Mouse (Mus musculus): ENCODE data around the gene Mboat1.

The Mboat1 gene

DNA sequence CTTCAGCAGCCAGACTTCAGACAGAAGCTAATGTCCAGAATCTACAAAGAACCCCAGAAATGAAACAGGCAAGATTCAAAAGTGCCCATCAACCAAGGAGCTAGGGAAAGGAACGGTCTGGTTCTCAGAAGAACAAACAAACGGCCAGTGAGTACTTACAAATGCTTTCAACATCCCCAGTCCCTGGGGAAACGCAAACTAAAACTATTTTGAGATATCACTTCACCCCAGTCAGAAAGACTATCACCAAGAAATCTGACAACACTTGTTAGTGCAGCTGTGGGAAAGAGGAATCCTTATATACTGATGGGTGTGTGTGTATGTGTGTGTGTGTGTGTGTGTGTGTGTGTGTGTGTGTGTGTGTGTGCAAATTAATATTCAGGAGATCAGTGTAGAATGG is 116.4 kb downstream of the Mboat1 start:
- DNase-seq: no peak

DNA sequence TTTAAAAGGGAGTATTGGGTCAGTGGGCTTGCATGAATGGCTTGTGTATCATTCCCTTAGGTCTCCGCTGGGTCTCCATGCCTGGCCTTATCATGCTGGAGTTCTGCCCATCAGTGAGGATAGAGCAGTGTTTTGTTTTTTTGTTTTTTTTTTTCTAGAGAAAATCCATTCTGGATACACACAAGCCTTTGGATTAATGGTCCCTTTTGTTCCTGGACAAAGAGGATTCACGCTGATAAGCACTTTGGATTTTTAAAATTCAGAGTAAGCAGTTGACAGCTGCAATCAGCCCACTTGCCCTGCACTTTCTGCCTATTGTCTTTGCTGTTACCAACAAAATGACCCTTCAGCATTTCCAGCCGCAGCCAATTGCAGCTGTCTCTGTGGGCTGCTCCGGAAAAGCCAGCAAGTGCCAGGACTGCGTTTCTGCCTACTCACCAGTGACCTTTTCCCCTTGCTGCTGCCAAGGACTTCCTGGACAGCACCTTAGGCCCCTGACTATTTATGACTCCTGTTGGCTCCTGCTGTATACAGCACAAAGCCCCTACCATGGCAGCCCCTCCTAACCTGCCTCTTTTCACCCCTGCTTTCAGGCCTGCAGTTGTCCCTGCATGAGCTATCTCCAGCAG is 117.5 kb downstream of the Mboat1 start:
- no peak for DNase-seq

DNA sequence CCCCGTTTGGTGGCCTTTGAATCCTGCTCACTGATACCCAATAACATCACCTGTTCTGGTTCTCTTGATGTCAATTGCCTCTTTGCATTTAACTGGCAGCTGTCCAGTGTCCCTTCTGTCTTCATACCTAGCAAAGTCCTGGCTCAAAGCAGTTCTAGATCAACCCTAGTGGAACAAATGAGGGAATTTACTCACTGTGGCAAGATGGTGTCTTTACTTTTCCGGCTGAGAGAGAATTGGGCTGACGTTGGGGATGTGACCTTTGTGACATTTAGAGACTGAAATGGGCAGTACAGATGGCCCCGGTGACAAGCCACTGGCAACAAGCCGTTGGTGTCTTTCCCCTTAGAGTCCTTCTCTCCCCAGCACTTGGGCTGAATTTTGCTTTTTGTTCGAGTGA is 118.1 kb downstream of the Mboat1 start:
- DNase-seq: no peak

DNA sequence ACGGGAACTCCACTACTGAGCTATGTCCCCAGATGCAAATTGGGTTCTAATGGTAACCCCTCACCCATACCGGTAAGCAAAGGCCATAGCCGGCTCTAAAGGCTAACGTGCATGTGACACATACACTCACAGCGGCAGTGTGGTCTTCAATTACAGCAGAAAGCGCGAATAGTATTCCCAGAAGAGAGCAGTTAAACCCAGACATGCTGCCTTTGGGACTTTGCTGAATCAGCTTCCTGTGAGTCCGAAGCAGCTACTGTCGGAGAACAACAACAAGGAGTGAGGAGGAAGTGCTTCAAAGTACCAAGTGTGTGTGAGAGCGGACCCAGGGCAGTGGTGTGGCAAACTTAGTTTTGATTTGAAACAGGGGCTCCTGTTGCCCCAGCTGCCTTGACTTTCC is 122.5 kb downstream of the Mboat1 start:
- DNase-seq: no peak

DNA sequence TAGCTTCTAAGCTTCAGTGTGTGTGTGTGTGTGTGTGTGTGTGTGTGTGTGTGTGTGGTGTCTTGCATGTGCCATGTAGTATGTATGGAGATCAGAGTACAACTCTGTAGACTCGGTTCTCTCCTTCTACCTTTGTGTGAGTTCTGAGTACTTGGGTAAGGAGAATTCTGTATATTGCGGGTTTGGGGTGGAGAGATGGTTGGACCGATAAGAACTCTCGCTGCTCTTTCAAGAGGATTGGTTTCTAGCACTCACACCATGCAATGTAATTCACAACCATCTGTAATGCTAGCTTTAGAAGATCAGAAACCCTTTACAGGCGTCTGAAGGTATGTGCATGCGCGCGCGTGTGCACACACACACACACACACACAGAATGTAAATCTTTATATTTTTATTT is 123.0 kb downstream of the Mboat1 start:
- DNase-seq: no peak

DNA sequence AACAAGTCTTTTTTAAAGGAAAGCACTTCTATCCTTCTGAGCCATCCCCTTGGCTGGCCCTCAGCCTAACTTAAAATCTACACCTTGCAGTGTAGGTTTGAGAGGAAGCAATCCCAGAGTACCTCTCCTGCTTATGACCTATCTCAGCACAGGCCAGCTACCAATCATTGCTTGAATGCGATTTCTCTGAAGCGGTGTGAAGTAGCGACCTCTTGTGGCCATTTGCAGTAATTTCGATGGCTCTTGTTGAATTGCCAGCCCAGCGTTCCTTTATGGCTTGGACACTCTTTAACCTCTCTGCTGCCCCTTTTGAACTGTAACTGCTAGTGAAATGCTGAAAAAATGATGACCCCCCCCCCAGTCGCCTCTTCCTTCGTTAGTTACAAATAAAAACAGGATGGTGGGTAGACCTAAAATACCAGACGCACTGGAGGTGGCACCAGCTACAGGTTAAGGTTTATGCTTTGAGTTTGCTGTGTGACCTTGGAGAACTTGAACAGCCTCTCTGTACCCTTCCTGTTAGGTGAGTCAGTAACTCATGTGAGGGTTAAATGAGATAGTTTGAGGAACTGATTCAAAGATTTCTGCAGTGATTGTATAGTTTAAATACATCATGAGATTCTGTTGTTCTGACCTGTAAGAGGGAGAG is 123.7 kb downstream of the Mboat1 start:
- peak; percentile 59 for DNase-seq

DNA sequence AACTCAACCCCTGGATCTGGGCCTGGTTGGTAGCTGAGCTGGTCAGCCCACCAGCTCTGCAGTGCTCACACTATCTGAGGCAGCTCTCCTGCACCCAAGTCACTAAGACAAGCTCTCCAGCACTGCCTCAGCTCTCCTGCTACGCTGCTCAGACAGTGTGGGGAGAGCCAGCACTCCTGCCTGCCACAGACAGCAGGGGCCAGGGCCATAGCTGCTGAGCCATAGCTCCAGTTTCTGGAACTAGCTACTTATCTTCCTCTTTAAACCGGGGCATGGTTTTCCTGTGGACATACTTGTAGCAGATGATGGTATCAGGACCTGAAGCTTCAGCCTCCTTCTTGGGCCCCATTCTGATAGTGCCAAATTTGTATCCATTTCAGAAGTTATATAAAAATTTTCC is 127.4 kb downstream of the Mboat1 start:
- DNase-seq: no peak

DNA sequence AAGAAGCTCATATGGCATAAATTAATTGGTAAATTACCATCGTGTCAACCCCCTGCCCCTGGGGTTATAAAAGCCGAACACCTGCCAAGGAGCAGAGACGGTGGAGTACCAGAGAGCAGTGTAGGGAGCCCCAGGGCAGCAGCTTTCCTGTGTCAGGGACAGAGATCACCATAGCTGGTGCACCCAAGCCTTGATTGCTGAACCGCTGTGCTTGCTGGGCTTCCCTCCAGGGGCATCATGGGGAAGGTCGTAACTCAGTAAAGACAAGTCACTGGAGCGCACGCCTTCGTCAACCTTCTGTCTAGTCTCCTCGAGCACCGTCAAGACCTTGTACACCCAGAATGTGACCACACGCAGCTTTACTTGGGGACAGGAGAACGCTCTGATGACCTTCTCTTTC is 128.0 kb downstream of the Mboat1 start:
- no peak for DNase-seq

DNA sequence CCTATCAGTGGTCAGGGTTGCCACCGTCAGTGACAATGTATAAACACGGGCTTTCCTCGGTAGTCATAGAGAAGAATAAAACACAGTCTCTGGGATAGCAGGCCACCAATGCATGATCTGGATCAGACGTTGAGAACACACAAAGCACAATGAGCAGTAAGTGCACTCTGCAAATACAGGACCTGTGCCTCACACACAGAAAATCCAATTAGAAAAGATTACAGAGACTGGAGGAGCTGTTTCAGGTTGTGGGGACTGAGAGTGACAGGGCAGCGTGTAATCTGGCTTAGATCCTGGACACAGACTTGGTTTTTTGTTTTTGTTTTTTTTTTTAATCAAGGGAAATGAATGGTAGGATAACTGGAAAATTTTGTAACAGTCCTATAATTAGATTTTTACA is 128.5 kb downstream of the Mboat1 start:
- DNase-seq: no peak

DNA sequence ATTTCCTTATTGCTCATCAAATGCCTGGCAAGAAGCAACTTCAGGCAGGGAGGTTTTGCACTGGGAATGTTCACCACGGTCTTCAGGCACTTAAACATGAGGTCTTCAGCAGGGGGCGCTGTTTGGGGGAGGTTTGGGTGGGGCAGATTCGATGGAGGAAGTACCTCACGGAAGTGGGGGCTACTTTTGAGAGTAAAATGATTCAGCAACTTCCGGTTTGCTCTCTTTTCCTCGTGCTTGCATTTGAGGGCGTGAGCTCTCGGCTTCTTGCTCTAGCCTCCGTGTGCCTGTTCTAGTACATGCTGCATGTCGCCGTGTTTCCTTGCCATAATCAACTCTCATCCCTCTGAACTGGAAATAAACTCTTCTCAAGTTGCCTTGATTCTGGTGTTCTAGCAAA is 129.7 kb downstream of the Mboat1 start:
- DNase-seq: no peak

DNA sequence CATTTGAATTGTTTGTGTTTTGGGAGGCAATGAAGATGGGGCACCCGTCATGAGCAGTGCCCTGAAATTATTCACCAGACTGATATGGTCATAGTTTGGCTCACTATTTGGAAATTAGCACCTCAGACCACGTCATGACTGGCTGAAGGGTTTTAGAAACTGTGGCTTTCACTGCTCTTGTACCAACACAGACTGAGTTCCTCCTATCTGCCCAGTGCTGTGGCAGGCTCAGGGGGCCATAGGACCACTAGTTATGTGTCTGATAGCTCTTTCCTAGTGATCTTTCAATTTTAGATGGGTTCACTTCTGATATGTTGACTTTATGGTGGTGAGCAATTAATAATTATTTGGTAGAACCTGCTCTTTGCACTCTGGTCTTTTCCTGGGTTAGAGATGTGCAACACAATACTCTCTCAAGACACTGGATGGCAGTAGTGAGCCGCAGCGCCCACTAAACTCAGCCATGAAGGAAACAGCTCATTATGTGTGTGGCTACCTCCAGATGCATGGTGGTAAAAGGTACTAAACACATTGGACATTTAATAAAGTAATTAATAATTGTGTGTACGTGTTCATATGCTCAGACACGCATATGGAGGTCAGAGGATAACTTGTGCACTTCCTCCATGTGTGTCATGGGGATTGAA is 135.9 kb downstream of the Mboat1 start:
- no peak for DNase-seq

Measured in right cerebral cortex, postnatal 25 days (tissue).